Mouse (Mus musculus) left cerebral cortex, postnatal 4 days (tissue): Measurements from ENCODE around the gene Gripap1. TPM values are rescaled to one million over a fixed set of nuclear protein-coding genes. Genes with fewer than 3 reads are reported as not detected.
A peak's percentile ranks its signal among the peaks of the same experiment; 100 is the strongest.

Experiments
- DNase-seq: peaks from one replicate; pipeline ENCODE4 v3.0.0-alpha.2; 2022
- intact Hi-C: fragments of 180-260 bp; cut with DNase I; formaldehyde crosslinking; loops from one replicate; pipeline ENCODE4 v1.15.1; 2025
- microRNA-seq: library from miRNA; unstranded; fragments of <30 nt; microRNA quantifications from one replicate; pipeline ENCODE4 v1.2.0, GENCODE M21; 2022
- total RNA-seq, 2 experiments: library from RNA; stranded (reverse); gene quantifications; 2 replicates each; pipeline ENCODE4 v1.2.3; 2021

The Gripap1 gene
- total RNA-seq, 2 experiments from 2014 or later = 79.8 to 81.2 TPM

DNA sequence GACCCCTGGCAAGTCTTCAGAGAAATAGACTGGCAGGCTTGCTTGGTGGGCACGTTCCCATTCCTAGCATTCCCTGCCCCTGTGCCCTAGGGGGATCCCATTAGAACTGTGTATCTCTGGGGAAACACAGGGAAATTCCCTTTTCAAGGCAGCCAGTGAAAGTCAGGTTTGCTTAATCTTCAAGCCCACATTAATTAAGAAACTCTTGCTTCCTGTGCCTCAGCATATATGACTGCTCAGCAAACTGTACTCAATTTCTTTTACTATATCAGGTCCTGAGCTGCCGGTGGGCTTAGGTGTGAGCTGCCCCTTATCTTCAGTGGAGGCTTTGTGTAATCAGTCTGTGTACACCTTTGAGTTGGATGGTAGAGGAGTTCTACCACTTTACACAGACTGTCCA lies 76.2 kb downstream of the Gripap1 start:
- intact Hi-C loops = no loop called here
- no peak for DNase-seq

DNA sequence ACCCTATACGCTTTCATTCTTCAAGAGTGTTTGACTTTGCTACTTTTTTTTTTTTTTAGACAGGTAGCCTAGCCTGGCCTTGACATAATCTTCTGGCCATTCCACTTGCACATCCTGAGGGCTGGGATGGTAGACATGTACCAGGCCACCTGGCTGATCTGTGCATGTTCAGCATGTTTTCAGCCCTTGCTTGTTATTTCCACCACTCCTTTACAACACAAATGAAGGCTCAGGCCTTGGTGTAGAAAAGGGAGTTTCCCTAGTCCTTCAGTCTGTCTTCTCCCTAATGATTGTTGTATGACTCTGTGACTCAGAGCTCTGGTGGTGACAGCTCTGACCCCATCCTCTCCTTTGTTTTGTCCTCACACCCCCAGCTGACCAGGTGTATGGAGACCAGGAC lies 77.6 kb downstream of the Gripap1 start:
- intact Hi-C loops = no loop called here
- DNase-seq = no peak

DNA sequence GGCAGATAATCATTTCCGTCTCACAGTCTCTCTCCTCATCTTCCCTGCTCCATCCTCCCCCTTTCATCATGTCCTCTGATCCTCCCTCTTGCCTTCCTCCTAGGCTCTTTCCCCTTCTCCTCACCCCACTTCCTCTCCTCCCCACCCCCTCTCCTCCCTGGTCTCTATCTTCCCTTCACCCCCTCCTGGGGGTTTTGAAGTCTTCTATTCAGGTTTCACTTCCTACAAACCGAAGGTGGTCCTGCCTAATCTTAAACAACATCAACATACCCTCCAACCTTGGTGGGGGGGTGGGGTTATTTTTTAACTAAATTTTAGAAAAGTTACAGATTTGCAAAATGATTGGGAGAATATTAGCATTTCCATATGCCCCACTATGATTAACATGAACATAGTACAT lies 78.9 kb downstream of the Gripap1 start:
- intact Hi-C loops = no loop called here
- DNase-seq = no peak

DNA sequence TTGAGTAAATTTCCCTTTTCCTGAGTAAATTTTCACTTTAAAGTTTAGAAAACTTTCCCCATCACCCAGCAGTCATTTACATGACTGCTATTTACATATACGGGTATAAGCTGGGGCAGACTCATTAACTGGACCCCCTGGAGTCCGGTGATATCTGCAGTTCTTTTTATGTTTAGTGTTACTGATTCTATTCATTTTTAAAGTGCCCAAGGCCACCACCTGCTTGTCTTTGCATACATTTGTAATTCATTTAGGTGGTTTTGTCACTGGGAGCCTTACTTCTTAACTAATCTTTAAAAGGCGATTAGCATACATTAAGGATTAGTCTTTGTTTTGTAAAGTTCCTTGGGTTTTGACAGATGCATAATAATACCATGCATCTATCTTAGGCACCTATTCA lies 80.3 kb downstream of the Gripap1 start:
- DNase-seq = no peak
- intact Hi-C loops = no loop called here

Small RNA genes lying within 50 kb of the gene (microRNA-seq; reads per million reads assigned to microRNA genes)
- 100 reads per million, percentile 50 among the genes with 10 or more reads in this experiment for gene Mir1198

Other genes starting within 250 kb of the Gripap1 start
- gene Foxp3, start 216.1 kb upstream of the Gripap1 start, total RNA-seq = under 1 TPM in 1 of 2 experiments, not detected in 1; 0.26 TPM
- 10 to 100 TPM in 1 of 2 experiments, 1 to 10 TPM in 1; 9.2 to 10.0 TPM for gene Ppp1r3f, start 215.5 kb upstream of the Gripap1 start, total RNA-seq
- 10 to 100 TPM; 24.8 to 26.3 TPM for gene Ccdc22, start 184.2 kb upstream of the Gripap1 start, total RNA-seq
- gene Cacna1f, start 182.7 kb upstream of the Gripap1 start, total RNA-seq = under 1 TPM in 1 of 2 experiments, not detected in 1; 0.22 TPM
- 100 to 1,000 TPM; 573 to 717 TPM for gene Syp, start 151.3 kb upstream of the Gripap1 start, total RNA-seq
- 1 to 10 TPM; 1.4 to 1.9 TPM for gene Prickle3, start 132.5 kb upstream of the Gripap1 start, total RNA-seq
- 10 to 100 TPM; 19.3 to 26.5 TPM for gene Plp2, start 118.4 kb upstream of the Gripap1 start, total RNA-seq
- gene Magix, start 108.5 kb upstream of the Gripap1 start, total RNA-seq = under 1 TPM; 0.22 to 0.38 TPM
- 10 to 100 TPM; 39.0 to 42.0 TPM for gene Gpkow, start 92.6 kb upstream of the Gripap1 start, total RNA-seq
- 10 to 100 TPM; 32.0 to 34.9 TPM for gene Wdr45, start 75.4 kb upstream of the Gripap1 start, total RNA-seq
- gene Gm45208, start 67.5 kb upstream of the Gripap1 start, total RNA-seq = under 1 TPM in 1 of 2 experiments, not detected in 1; 0.60 TPM
- gene Praf2, start 61.3 kb upstream of the Gripap1 start, total RNA-seq = 10 to 100 TPM; 70.0 to 84.0 TPM
- gene Ccdc120, start 38.9 kb upstream of the Gripap1 start, total RNA-seq = 10 to 100 TPM; 56.2 to 65.4 TPM
- gene Tfe3, start 27.2 kb upstream of the Gripap1 start, total RNA-seq = 10 to 100 TPM; 24.0 to 29.0 TPM
- 10 to 100 TPM; 10.9 to 12.9 TPM for gene Kcnd1, start 32.5 kb downstream of the Gripap1 start, total RNA-seq
- 10 to 100 TPM; 63.8 to 69.8 TPM for gene Otud5, start 51.6 kb downstream of the Gripap1 start, total RNA-seq
- 10 to 100 TPM; 25.4 to 27.2 TPM for gene Pim2, start 88.5 kb downstream of the Gripap1 start, total RNA-seq
- 10 to 100 TPM; 40.5 to 41.7 TPM for gene Slc35a2, start 94.3 kb downstream of the Gripap1 start, total RNA-seq
- gene Pqbp1, start 109.5 kb downstream of the Gripap1 start, total RNA-seq = 10 to 100 TPM; 92.7 to 98.2 TPM
- gene Timm17b, start 109.6 kb downstream of the Gripap1 start, total RNA-seq = 10 to 100 TPM; 46.6 to 54.4 TPM
- gene Gm10491, start 118.1 kb downstream of the Gripap1 start, total RNA-seq = not detected
- gene Gm10490, start 119.8 kb downstream of the Gripap1 start, total RNA-seq = not detected
- 100 to 1,000 TPM; 188 to 204 TPM for gene Pcsk1n, start 130.1 kb downstream of the Gripap1 start, total RNA-seq
- gene Eras, start 138.8 kb downstream of the Gripap1 start, total RNA-seq = not detected
- gene Hdac6, start 158.1 kb downstream of the Gripap1 start, total RNA-seq = 10 to 100 TPM; 62.5 to 71.4 TPM
- gene Gata1, start 188.3 kb downstream of the Gripap1 start, total RNA-seq = not detected
- gene Glod5, start 228.7 kb downstream of the Gripap1 start, total RNA-seq = not detected